Mouse (Mus musculus) liver, adult 2 months (tissue): ENCODE data around the gene D630045J12Rik. TPM values are rescaled to one million over a fixed set of nuclear protein-coding genes. Genes with fewer than 3 reads are reported as not detected.

Source experiments
- DNase-seq: peaks from one replicate; pipeline ENCODE4 v3.0.0-alpha.2; 2011; ENCODE audit warnings: low read depth, low spot score; ENCODE audit errors: extremely low read depth
- H3K27ac ChIP-seq: fragments of 200-500 bp; replicated peaks from 2 replicates; pipeline ENCODE4 v1.5.1; 2012; ENCODE audit warnings: low read depth, mild to moderate bottlenecking, control low read depth, inconsistent platforms, low read length; ENCODE audit not compliant: insufficient read depth
- H3K27me3 ChIP-seq: fragments of 200-500 bp; 2 replicates; pipeline ENCODE4 v1.6.1; 2012; ENCODE audit warnings: mild to moderate bottlenecking, moderate library complexity, low read length, inconsistent platforms; ENCODE audit not compliant: control insufficient read depth, insufficient read depth
- H3K36me3 ChIP-seq: fragments of 200-500 bp; 2 replicates; pipeline ENCODE4 v1.6.1; 2012; ENCODE audit warnings: low read length, inconsistent platforms; ENCODE audit not compliant: control insufficient read depth, insufficient read depth
- H3K4me1 ChIP-seq: fragments of 200-500 bp; 2 replicates; pipeline ENCODE4 v1.6.1; 2011; ENCODE audit warnings: low read length; ENCODE audit not compliant: control insufficient read depth, insufficient read depth
- H3K4me3 ChIP-seq: fragments of 200-500 bp; 2 replicates; pipeline ENCODE4 v1.5.1; 2011; ENCODE audit warnings: low read depth, mild to moderate bottlenecking, control low read depth, low read length, moderate library complexity; ENCODE audit not compliant: insufficient read depth
- H3K79me2 ChIP-seq: fragments of 200-500 bp; 2 replicates; pipeline ENCODE4 v1.6.1; 2012; ENCODE audit warnings: inconsistent platforms, mild to moderate bottlenecking, low read length, moderate library complexity; ENCODE audit not compliant: control insufficient read depth, insufficient read depth
- H3K9ac ChIP-seq: fragments of 200-500 bp; 2 replicates; pipeline ENCODE4 v1.6.1; 2012; ENCODE audit warnings: low read depth, mild to moderate bottlenecking, control low read depth, inconsistent platforms, low read length
- CTCF ChIP-seq: fragments of 200-500 bp; IDR thresholded peaks from 2 replicates; pipeline ENCODE4 v1.5.1; 2011; ENCODE audit warnings: low read depth, low read length, control low read depth
- POLR2A ChIP-seq: fragments of 200-500 bp; IDR thresholded peaks from 2 replicates; pipeline ENCODE4 v1.6.1; 2011; ENCODE audit warnings: low read length, control low read depth; ENCODE audit not compliant: insufficient read depth; ENCODE audit errors: extremely low read depth
- WGBS: fragments of 180-500 bp; shearing (Covaris S2); methylation state at CpG from one replicate; pipeline ENCODE4 v1.1.7; 2018; 5-methylcytosine and 5-hydroxymethylcytosine counted together
- polyA plus RNA-seq: library from polyadenylated mRNA; depleted of rRNA; stranded (reverse); fragments of >200 nt; gene quantifications from 2 replicates; pipeline ENCODE4 v1.2.3, GENCODE M21; 2012
- total RNA-seq: library from RNA; depleted of rRNA; stranded (reverse); fragments of >200 nt; gene quantifications from 2 replicates; pipeline ENCODE4 v1.2.3, GENCODE M21; 2014

D630045J12Rik gene
- total and polyA plus RNA-seq, 2 experiments = 0.46 to 1.3 TPM

DNA sequence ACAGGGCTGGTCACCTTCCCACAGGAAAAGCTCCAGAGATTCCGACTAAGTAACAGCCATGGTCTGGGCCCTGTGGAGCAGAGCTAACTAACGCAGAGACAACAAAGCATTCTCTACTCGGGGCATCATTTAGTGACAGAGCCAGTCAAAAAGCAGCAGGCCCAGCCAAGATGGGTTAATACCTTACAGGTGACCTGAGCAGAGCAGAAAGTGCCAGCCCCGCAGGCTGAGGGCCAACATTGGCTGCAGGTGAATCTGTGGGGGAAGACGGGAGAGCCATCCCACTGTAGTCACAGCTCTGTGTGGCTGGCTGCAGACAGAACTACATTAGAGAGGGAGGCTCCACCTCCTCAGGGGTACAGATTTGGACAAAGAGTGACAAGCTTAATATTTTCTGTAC is 106.5 kb downstream of the D630045J12Rik start:
- no peak overlapping the region for H3K4me3 ChIP-seq
- WGBS = 95% methylated on average over 5 of the region's 5 CpGs
- no peak overlapping the region for H3K27ac ChIP-seq
- no peak for DNase-seq
- no peaks in the 10 kb centered on the region for H3K27me3 ChIP-seq
- no peak overlapping the region for H3K9ac ChIP-seq
- no peaks in the 10 kb centered on the region for H3K79me2 ChIP-seq
- no peaks in the 10 kb centered on the region for H3K36me3 ChIP-seq
- H3K4me1 ChIP-seq = peaks cover 3% of the 10 kb centered on the region
- TF ChIP-seq POLR2A (no peak), CTCF (no peak)

- H3K4me1 ChIP-seq = peaks cover 3% of the 10 kb centered on the region
- no peak overlapping the region for H3K4me3 ChIP-seq
- no peak overlapping the region for H3K9ac ChIP-seq
- TF ChIP-seq POLR2A (no peak), CTCF (no peak)
- no peak overlapping the region for H3K27ac ChIP-seq
- no peak for DNase-seq
- no peaks in the 10 kb centered on the region for H3K27me3 ChIP-seq
- H3K36me3 ChIP-seq = no peaks in the 10 kb centered on the region
- 84% methylated on average over 8 of the region's 8 CpGs for WGBS
- H3K79me2 ChIP-seq = no peaks in the 10 kb centered on the region
Measured at GRCm38 (mm10) chr6:38145463-38146065, 108.2 kb downstream of the D630045J12Rik start.

- peaks cover 3% of the 10 kb centered on the region for H3K4me1 ChIP-seq
- WGBS = 32% methylated on average over 9 of the region's 9 CpGs
- H3K79me2 ChIP-seq = no peaks in the 10 kb centered on the region
- no peaks in the 10 kb centered on the region for H3K36me3 ChIP-seq
- H3K9ac ChIP-seq = no peak overlapping the region
- H3K4me3 ChIP-seq = no peak overlapping the region
- no peak overlapping the region for H3K27ac ChIP-seq
- H3K27me3 ChIP-seq = no peaks in the 10 kb centered on the region
- TF ChIP-seq POLR2A (no peak), CTCF (no peak)
- peak; percentile 33 for DNase-seq
Measured at GRCm38 (mm10) chr6:38144161-38144998, 109.4 kb downstream of the D630045J12Rik start.

- 78% methylated on average over 9 of the region's 9 CpGs for WGBS
- Histone ChIP-seq H3K4me1 (peaks cover 3% of the 10 kb centered on the region), H3K4me3 (no peak overlapping the region), H3K27ac (no peak overlapping the region), H3K79me2 (no peaks in the 10 kb centered on the region), H3K27me3 (no peaks in the 10 kb centered on the region), H3K9ac (no peak overlapping the region), H3K36me3 (no peaks in the 10 kb centered on the region)
- TF ChIP-seq POLR2A = no peak
- no peak for TF ChIP-seq CTCF
- DNase-seq = no peak
Measured at GRCm38 (mm10) chr6:38140402-38140801, 113.4 kb downstream of the D630045J12Rik start.

DNA sequence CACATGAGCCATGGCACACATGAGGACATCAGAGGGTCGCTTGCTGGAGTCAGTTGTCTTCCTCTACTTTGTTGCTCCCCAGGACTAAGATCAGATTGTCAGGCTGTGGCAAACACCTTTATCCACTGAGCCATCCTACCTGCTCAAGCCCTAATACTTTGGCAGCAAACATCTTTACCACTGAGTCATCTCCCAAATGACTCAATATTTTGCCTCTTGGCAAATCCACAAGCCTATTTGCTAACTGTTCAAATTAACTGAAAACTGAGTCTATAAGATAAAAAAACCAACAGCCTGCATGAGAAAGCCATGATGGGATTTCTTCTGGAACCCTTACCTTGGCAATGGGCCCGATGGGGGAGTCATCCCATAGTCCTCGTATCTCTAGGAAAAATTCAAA is 114.7 kb downstream of the D630045J12Rik start:
- Histone ChIP-seq H3K4me1 (peaks cover under 1% of the 10 kb centered on the region; the same call in 1 of the 2 replicates), H3K36me3 (no peaks in the 10 kb centered on the region), H3K4me3 (no peak overlapping the region), H3K9ac (no peak overlapping the region), H3K27me3 (no peaks in the 10 kb centered on the region), H3K79me2 (no peaks in the 10 kb centered on the region), H3K27ac (no peak overlapping the region)
- TF ChIP-seq CTCF (no peak), POLR2A (no peak)
- WGBS = 93% methylated on average over 3 of the region's 3 CpGs
- DNase-seq = no peak
